Mouse (Mus musculus) liver, postnatal 0 days (tissue): Measurements from ENCODE around the gene Cdca7l.

Experiments
- CTCF ChIP-seq: sonication (generic); IDR thresholded peaks from 2 replicates; pipeline ENCODE4 v1.5.1; 2016; ENCODE audit warnings: antibody characterized with exemption, low read depth
- EP300 ChIP-seq: IDR thresholded peaks from 2 replicates; pipeline ENCODE4 v1.6.1; 2016; ENCODE audit warnings: antibody characterized with exemption, low read depth, mild to moderate bottlenecking

GRCm38 (mm10) chr12:117831351-117831961, 27.4 kb downstream of the Cdca7l start:
- no peak for TF ChIP-seq CTCF
- TF ChIP-seq EP300 = no peak
